Mouse (Mus musculus): Measurements from ENCODE around the gene Dusp22. TPM values are rescaled to one million over a fixed set of nuclear protein-coding genes. Genes with fewer than 3 reads are reported as not detected.

Dusp22 gene
- polyA plus RNA-seq, 1 experiment from 2014 or later: 12.4 TPM

DNA sequence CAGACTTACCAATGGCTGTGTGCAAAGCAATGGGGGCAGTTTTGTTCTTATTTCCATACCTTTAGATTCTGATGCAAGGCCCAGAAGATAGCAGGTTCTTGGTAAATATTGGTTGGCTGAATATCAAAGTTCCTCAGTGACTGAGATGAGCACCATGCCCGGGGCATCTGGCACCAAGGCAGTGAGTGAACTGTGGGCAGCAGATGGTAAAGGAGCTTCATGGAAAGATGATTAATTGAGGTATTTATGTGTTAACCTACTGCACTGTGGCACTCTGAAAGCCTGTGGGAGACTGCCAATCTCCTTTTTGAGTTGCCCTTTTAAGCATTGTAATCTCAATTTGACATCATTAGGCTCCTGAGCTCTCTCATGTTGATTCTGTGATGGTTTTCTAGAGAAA is 9.1 kb upstream of the Dusp22 start:
- Histone ChIP-seq H3K4me2 (no peak overlapping the region), H3K4me3 (replicated peaks) (no peak overlapping the region), H3K27me3 (0 out of 2 replicates have a peak, but pooled peaks cover 4% of the 10 kb centered on the region), H3K36me3 (replicated peaks) (no peaks in the 10 kb centered on the region), H3K9ac (no peak overlapping the region), H3K9me3 (no peaks in the 10 kb centered on the region), H3K27ac (no peak overlapping the region), H3K4me1 (no peaks in the 10 kb centered on the region)
- 88% methylated on average over 1 of the region's 1 CpGs for WGBS
- ATAC-seq (ENCODE audit: low FRiP score): no peak

DNA sequence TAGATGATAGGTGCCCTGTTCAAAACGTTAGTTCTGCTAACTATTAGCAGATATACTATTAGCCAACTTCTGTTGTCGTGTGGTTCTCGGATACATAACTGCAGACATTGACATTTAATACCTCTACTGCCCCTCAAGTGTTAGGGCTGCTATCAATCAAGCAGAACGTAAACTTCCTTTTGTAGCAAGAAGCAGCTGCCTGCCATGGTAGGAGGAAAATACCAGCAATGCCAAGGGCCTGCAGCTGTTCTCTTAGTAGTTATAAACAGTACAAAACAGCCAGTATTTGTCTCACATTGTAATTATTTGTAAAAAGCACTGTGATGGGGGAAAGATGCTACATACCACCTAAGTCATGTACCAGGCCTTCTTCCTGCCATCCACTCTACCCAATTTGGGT is 6.7 kb upstream of the Dusp22 start:
- WGBS: 75% methylated on average over 4 of the region's 4 CpGs
- H3K27me3 ChIP-seq: 0 out of 2 replicates have a peak, but pooled peaks cover 4% of the 10 kb centered on the region
- no peak overlapping the region for H3K4me2 ChIP-seq
- H3K9ac ChIP-seq: no peak overlapping the region
- no peaks in the 10 kb centered on the region for H3K4me1 ChIP-seq
- no peak overlapping the region for H3K4me3 ChIP-seq (replicated peaks)
- no peaks in the 10 kb centered on the region for H3K9me3 ChIP-seq
- ATAC-seq (ENCODE audit: low FRiP score): no peak
- no peak overlapping the region for H3K27ac ChIP-seq
- H3K36me3 ChIP-seq (replicated peaks): no peaks in the 10 kb centered on the region

DNA sequence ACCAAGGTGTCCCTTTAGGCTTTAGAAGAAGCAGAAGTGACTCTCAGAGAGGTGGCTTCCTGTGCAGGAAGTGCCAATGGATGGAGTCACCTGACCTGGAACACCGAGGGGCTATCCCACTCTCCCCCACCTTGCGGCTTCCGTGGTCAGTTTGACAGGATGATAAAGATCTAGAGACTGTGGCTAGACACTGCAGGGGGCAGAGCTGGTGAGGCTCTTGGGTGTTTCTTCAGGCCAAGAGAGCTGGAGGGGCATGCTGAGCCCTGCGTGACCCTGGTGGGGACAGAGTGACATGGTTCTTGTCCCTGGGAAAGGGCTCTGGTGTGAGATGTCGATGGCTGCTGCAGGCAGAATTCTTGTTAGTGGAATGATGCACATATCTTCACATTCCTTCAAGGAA is 5.3 kb upstream of the Dusp22 start:
- H3K9ac ChIP-seq: no peak overlapping the region
- no peak for ATAC-seq (ENCODE audit: low FRiP score)
- 0 out of 2 replicates have a peak, but pooled peaks cover 4% of the 10 kb centered on the region for H3K27me3 ChIP-seq
- H3K27ac ChIP-seq: no peak overlapping the region
- no peak overlapping the region for H3K4me2 ChIP-seq
- H3K36me3 ChIP-seq (replicated peaks): no peaks in the 10 kb centered on the region
- no peaks in the 10 kb centered on the region for H3K4me1 ChIP-seq
- H3K4me3 ChIP-seq (replicated peaks): no peak overlapping the region
- WGBS: 84% methylated on average over 5 of the region's 5 CpGs
- no peaks in the 10 kb centered on the region for H3K9me3 ChIP-seq

DNA sequence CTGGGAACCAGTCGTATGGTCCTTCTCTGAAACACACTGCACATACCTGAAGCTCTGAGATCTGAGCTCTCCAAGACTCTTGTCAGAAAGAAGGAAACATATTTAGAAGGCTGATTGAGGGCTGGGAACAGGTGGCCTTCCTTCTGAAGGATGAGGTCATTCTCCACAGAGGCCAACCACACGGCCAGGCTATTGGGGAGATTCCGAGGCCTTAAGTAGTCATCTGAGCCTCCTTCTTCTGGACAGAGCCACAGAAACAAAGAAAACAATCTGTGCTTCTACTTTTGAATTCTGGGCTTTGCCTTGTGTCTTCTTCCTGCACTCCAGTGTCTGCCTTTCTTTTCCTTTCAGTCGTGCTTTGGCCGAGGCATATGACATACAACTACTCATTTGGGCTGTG is 2.9 kb upstream of the Dusp22 start:
- H3K9ac ChIP-seq: no peak overlapping the region
- H3K4me2 ChIP-seq: no peak overlapping the region
- no peak overlapping the region for H3K4me3 ChIP-seq (replicated peaks)
- no peak overlapping the region for H3K27ac ChIP-seq
- no peaks in the 10 kb centered on the region for H3K36me3 ChIP-seq (replicated peaks)
- H3K4me1 ChIP-seq: no peaks in the 10 kb centered on the region; the same call in 1 of the 2 replicates
- ATAC-seq (ENCODE audit: low FRiP score): no peak
- whole genome bisulfite sequencing: 71% methylated on average over 5 of the region's 5 CpGs
- 0 out of 2 replicates have a peak, but pooled peaks cover 4% of the 10 kb centered on the region for H3K27me3 ChIP-seq
- H3K9me3 ChIP-seq: no peaks in the 10 kb centered on the region

DNA sequence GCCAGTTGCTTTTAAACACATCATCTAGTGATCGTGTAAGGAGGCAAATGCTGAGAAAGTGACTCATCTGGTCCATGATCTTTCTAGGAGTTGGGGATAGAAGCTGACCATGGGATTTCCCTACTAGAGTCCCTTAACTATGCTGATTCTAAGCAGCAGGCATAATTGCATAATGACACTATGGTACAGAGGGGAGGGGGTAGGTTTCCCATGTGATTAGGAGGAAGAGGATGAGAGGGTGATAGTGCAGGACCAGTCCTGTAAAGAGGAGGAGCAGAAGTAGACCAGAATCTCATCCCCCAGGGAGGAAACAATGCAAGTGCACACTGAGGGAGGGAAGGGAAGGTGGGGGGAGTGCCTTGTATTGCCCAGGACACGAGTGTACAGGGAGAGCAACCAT is 2.0 kb upstream of the Dusp22 start:
- Histone ChIP-seq H3K36me3 (replicated peaks) (no peaks in the 10 kb centered on the region), H3K9me3 (no peaks in the 10 kb centered on the region), H3K4me3 (replicated peaks) (no peak overlapping the region), H3K4me1 (no peaks in the 10 kb centered on the region; the same call in 1 of the 2 replicates), H3K27me3 (0 out of 2 replicates have a peak, but pooled peaks cover 4% of the 10 kb centered on the region), H3K27ac (no peak overlapping the region), H3K9ac (no peak overlapping the region), H3K4me2 (no peak overlapping the region)
- ATAC-seq (ENCODE audit: low FRiP score): no peak
- 58% methylated on average over 2 of the region's 2 CpGs for WGBS

DNA sequence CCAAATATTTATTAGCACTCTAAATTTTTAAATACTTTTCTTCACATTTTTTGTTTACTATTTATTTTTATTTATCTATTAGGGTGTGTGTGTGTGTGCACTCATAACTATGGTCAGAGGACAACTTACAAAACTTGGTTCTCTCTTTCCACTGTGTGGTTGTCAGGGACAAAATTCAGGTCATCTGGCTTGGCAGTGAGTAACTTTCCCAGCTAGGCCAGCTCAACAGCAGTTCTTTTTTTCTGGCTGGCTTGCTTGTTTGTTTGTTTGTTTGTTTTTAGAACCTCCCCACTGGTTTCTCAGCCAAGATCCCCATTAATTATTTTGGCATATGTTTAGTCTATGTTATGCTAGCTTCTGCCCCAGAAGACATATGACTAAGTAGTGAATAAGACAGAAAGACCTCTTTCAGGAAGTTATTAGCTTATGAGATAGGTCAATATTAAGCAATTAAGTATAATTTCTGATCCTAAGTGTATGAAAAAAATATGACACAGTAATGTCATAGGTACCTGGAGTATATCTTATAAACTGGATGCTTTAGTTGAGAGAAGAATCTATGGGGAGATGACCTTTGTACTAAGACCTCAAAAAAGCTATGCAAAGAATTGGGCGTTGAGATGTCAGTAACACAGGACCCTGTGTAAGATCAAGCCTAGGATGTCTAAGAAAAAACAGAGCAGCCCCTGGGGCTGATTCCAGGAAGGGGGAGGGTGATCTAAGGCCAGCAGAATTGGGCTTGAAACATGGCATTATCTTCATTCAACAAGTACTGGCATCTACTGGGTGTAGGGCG is 1.4 kb upstream of the Dusp22 start:
- Histone ChIP-seq H3K27me3 (0 out of 2 replicates have a peak, but pooled peaks cover 4% of the 10 kb centered on the region), H3K9me3 (no peaks in the 10 kb centered on the region), H3K4me2 (no peak overlapping the region), H3K9ac (no peak overlapping the region), H3K27ac (no peak overlapping the region), H3K4me3 (replicated peaks) (no peak overlapping the region), H3K4me1 (no peaks in the 10 kb centered on the region; the same call in 1 of the 2 replicates), H3K36me3 (replicated peaks) (no peaks in the 10 kb centered on the region)
- ATAC-seq (ENCODE audit: low FRiP score): no peak
- WGBS: 91% methylated on average over 2 of the region's 2 CpGs

DNA sequence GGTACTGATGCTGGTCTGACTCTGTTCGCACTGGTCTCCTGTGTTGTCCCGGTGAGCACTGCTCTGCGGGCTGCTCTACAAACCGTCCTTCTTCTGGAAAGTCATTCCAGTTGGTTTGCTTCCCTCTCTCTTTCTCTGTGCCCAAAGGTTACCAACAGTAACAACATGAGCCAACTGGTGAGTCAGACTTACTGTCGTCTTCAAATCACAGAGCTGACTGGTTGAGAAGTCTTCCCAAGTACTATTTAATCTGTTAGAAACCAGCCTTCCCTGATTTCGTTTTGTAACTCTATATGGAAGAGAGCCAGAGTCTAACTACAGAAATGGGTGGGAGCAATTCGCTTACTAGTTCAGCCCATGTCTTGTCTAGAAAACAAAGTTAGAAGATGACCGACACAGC is 5.5 kb downstream of the Dusp22 start:
- no peak for ATAC-seq (ENCODE audit: low FRiP score)

DNA sequence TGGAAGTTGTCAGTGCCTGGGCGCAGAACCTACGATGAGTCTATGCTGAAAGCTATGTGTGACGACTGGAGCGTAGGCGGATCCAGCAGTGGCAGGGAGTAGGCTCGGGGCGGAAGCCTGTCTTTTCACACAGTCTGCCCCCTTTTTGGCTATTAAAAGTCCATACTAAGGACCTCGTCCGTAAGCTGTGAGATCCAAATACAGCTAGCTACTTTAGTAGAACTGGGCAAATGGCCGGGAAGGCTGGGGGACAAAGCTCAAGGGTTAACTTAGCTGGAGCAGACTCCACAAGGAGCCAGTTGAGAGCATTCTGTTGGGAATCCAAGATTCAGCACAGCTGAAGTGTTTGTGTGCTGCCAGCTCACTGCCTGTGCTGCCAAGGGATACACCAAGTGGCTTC is 6.7 kb downstream of the Dusp22 start:
- H3K27me3 ChIP-seq: no peaks in the 10 kb centered on the region
- no peaks in the 10 kb centered on the region for H3K9me3 ChIP-seq
- no peaks in the 10 kb centered on the region for H3K4me1 ChIP-seq
- H3K4me2 ChIP-seq: no peak overlapping the region
- no peak overlapping the region for H3K27ac ChIP-seq
- H3K9ac ChIP-seq: no peak overlapping the region
- 94% methylated on average over 10 of the region's 10 CpGs for WGBS
- no peak for ATAC-seq (ENCODE audit: low FRiP score)
- no peaks in the 10 kb centered on the region for H3K36me3 ChIP-seq (replicated peaks)
- no peak overlapping the region for H3K4me3 ChIP-seq (replicated peaks)

More for the DNA sequence above, 5.5 kb downstream of the Dusp22 start:
- no peak overlapping the region for H3K9ac ChIP-seq
- no peaks in the 10 kb centered on the region for H3K36me3 ChIP-seq (replicated peaks)
- H3K27ac ChIP-seq: no peak overlapping the region
- no peak overlapping the region for H3K4me2 ChIP-seq
- H3K4me1 ChIP-seq: no peaks in the 10 kb centered on the region; the same call in 1 of the 2 replicates
- no peak overlapping the region for H3K4me3 ChIP-seq (replicated peaks)
- WGBS: 92% methylated on average over 8 of the region's 8 CpGs
- H3K27me3 ChIP-seq: no peaks in the 10 kb centered on the region
- no peaks in the 10 kb centered on the region for H3K9me3 ChIP-seq

DNA sequence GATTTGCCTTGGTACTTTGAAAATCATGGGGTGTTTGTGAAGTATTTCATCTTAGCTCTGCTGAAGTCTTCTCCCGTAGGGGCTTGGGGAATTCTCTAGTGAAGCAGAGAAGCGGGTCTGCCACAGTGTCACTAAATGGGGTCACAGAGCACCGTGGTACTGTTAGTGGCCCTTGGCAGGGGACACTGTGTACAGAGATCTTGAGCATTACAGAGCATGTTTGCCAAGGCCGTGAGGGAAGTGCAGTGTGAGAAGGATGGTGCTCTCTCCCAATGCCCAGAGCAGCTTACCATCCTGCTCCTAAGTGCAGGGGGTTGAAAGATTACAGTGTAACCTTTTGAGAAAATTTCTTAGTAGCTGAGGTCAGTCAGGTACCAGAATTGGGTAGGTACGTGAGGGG is 8.5 kb downstream of the Dusp22 start:
- H3K4me1 ChIP-seq: no peaks in the 10 kb centered on the region
- no peak overlapping the region for H3K4me2 ChIP-seq
- no peak overlapping the region for H3K9ac ChIP-seq
- ATAC-seq (ENCODE audit: low FRiP score): no peak
- H3K27ac ChIP-seq: no peak overlapping the region
- H3K9me3 ChIP-seq: no peaks in the 10 kb centered on the region
- WGBS: 90% methylated on average over 5 of the region's 5 CpGs
- no peaks in the 10 kb centered on the region for H3K36me3 ChIP-seq (replicated peaks)
- no peak overlapping the region for H3K4me3 ChIP-seq (replicated peaks)
- H3K27me3 ChIP-seq: no peaks in the 10 kb centered on the region

DNA sequence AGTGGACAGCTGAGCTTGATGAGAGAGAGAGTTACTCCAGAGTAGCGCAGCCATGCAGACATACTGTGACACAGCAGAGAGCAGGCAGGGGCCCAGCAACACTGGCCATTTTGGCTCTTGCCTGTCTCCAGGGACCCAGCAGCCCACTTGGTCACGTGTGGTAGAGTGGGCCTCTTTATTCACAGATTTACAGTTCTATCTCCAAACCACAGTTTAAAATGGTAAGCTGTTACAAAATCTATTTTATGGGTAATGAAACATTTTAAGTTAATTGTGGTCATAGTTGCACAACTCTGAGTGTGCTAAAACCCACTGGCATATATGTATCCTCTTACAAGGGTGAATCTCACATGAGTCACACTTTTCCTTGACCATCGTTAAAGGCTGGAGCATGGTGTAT is 9.5 kb downstream of the Dusp22 start:
- Histone ChIP-seq H3K4me1 (no peaks in the 10 kb centered on the region), H3K36me3 (replicated peaks) (no peaks in the 10 kb centered on the region), H3K4me2 (no peak overlapping the region), H3K27ac (no peak overlapping the region), H3K27me3 (no peaks in the 10 kb centered on the region), H3K4me3 (replicated peaks) (no peak overlapping the region), H3K9ac (no peak overlapping the region), H3K9me3 (no peaks in the 10 kb centered on the region)
- no peak for ATAC-seq (ENCODE audit: low FRiP score)
- 91% methylated on average over 3 of the region's 3 CpGs for WGBS

DNA sequence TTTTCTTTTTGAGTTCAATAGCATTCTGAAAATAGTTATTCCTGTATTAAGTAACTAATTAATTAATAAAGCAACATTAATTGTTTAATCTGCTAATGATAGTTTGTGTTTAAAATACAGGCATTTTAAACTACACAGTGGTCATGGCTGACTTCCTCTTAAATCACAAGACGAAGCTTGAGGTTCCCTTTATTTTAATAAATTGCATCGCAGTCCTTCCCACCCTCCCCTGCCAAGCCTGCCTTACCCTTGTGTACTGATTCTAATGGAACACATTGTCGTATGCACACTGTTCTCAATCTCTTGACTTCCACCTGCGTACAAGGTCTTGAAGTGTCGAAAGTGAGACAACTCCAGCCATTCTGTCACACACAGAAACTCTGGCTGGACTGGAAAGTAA is 14.1 kb downstream of the Dusp22 start:
- WGBS: 92% methylated on average over 5 of the region's 5 CpGs
- Histone ChIP-seq H3K27me3 (no peaks in the 10 kb centered on the region), H3K27ac (no peak overlapping the region), H3K4me1 (no peaks in the 10 kb centered on the region), H3K9me3 (no peaks in the 10 kb centered on the region), H3K4me2 (no peak overlapping the region), H3K9ac (no peak overlapping the region), H3K4me3 (replicated peaks) (no peak overlapping the region), H3K36me3 (replicated peaks) (no peaks in the 10 kb centered on the region)
- no peak for ATAC-seq (ENCODE audit: low FRiP score)

DNA sequence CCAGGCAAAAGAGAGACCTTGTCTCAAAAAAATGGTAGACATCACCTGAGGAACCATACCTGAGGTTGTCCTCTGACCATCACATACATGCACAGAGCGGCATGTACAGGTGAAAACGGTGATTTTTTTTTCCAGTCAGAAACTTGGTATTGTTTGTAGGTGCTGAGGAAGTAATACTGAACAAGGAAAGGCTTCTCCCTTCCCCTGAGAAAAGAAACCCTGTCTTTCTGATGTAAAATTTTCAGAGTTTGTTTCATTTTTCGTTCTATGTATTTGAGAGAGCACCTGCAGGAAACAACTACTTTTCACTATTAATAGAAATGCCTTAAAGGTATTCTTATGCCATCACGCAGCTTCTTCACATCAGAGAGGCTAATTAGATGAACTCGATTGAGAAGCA is 19.0 kb downstream of the Dusp22 start:
- H3K9me3 ChIP-seq: no peaks in the 10 kb centered on the region
- H3K9ac ChIP-seq: no peak overlapping the region
- no peak overlapping the region for H3K4me2 ChIP-seq
- H3K27me3 ChIP-seq: no peaks in the 10 kb centered on the region
- H3K27ac ChIP-seq: no peak overlapping the region
- no peaks in the 10 kb centered on the region for H3K36me3 ChIP-seq (replicated peaks)
- 90% methylated on average over 5 of the region's 5 CpGs for WGBS
- ATAC-seq (ENCODE audit: low FRiP score): no peak
- H3K4me3 ChIP-seq (replicated peaks): no peak overlapping the region
- no peaks in the 10 kb centered on the region for H3K4me1 ChIP-seq

DNA sequence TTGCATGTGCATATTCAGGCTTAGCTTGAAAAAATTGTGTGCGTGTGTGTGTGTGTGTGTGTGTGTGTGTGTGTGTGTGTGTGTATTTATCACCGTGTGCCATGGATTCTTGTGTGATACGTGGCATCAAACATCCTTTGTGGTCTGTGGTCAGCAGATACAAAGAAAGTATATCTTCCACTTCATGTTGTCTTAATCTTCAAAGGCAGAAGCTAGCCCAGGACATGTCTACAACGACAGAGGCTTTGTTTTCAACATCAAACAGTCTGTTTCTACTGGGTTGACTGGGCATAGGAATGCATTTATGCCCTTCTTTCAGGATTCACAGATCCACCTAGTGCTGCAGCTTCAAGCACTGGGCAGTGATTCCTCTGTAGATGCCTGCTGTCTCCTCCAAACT is 22.1 kb downstream of the Dusp22 start:
- WGBS: 74% methylated on average over 4 of the region's 4 CpGs
- H3K4me2 ChIP-seq: no peak overlapping the region
- no peak overlapping the region for H3K27ac ChIP-seq
- no peak overlapping the region for H3K9ac ChIP-seq
- no peaks in the 10 kb centered on the region for H3K27me3 ChIP-seq
- no peaks in the 10 kb centered on the region for H3K4me1 ChIP-seq
- H3K36me3 ChIP-seq (replicated peaks): no peaks in the 10 kb centered on the region
- no peak overlapping the region for H3K4me3 ChIP-seq (replicated peaks)
- ATAC-seq (ENCODE audit: low FRiP score): no peak
- H3K9me3 ChIP-seq: no peaks in the 10 kb centered on the region

All from forebrain, embryonic 12.5 days (tissue).